Mouse (Mus musculus) liver, embryonic 14.5 days (tissue): ENCODE results near the gene Prkaa2. TPM values are rescaled to one million over a fixed set of nuclear protein-coding genes. Genes with fewer than 3 reads are reported as not detected.
"Not testable (repeated sequence)": the region's sequence is repeated elsewhere in the genome, so short reads cannot be mapped to it uniquely, and the experiment has no call there.

Source experiments
- ATAC-seq: fragments of 200-750 bp; cut with Nextera tagmentation; 2 replicates; pipeline ENCODE4 v1.8.0; 2017; ENCODE audit warnings: moderate number of reproducible peaks, mild to moderate bottlenecking, moderate library complexity; ENCODE audit not compliant: insufficient read depth
- DNase-seq, 3 experiments: peaks; one replicate each; pipeline ENCODE4 v3.0.0-alpha.2; 2012 to 2013; ENCODE audit warnings: low read depth in 3 of 3, low spot score in 3 of 3
- H3K27ac ChIP-seq: fragments of 300-500 bp; sonication (generic); 2 replicates; pipeline ENCODE4 v1.5.1; 2014; ENCODE audit warnings: moderate library complexity, mild to moderate bottlenecking, control low read depth, inconsistent platforms
- H3K27me3 ChIP-seq: fragments of 300-500 bp; sonication (generic); 2 replicates; pipeline ENCODE4 v1.6.1; 2014; ENCODE audit warnings: mild to moderate bottlenecking, low read length, moderate library complexity; ENCODE audit not compliant: control insufficient read depth, insufficient read depth
- H3K36me3 ChIP-seq: fragments of 300-500 bp; sonication (generic); replicated peaks from 2 replicates; pipeline ENCODE4 v1.6.1; 2014; ENCODE audit warnings: low read depth; ENCODE audit not compliant: control insufficient read depth, insufficient read depth
- H3K4me1 ChIP-seq, 2 experiments: fragments of 200-500 bp in 1 of 2; fragments of 300-500 bp in 1 of 2; sonication (generic) in 1 of 2; replicated peaks; 2 replicates each; pipeline ENCODE4 v1.6.1; 2012 to 2014; ENCODE audit warnings: antibody characterized with exemption in 1 of 2, inconsistent platforms in 1 of 2, low read length in 1 of 2; ENCODE audit not compliant: control insufficient read depth in 2 of 2, insufficient read depth in 2 of 2
- H3K4me2 ChIP-seq: fragments of 300-500 bp; sonication (generic); 2 replicates; pipeline ENCODE4 v1.6.1; 2014; ENCODE audit warnings: low read depth, mild to moderate bottlenecking, control low read depth, moderate library complexity
- H3K4me3 ChIP-seq, 2 experiments: fragments of 200-500 bp in 1 of 2; fragments of 300-500 bp in 1 of 2; sonication (generic) in 1 of 2; 2 replicates each; pipeline ENCODE4 v1.5.1; 2012 to 2014; ENCODE audit warnings: low read depth in 2 of 2, low read length in 2 of 2, mild to moderate bottlenecking in 2 of 2, control low read depth in 1 of 2, inconsistent platforms in 1 of 2, moderate library complexity in 1 of 2; ENCODE audit not compliant: insufficient read depth in 1 of 2
- H3K9ac ChIP-seq: fragments of 300-500 bp; sonication (generic); replicated peaks from 2 replicates; pipeline ENCODE4 v1.6.1; 2014; ENCODE audit warnings: mild to moderate bottlenecking, control low read depth, moderate library complexity
- H3K9me3 ChIP-seq: fragments of 300-500 bp; sonication (generic); 2 replicates; pipeline ENCODE4 v1.6.1; 2016; ENCODE audit warnings: low read length, mixed read lengths; ENCODE audit not compliant: control insufficient read depth
- CTCF ChIP-seq: IDR thresholded peaks from 2 replicates; pipeline ENCODE4 v1.5.1; 2016; ENCODE audit warnings: antibody characterized with exemption, low read depth, control low read depth
- EP300 ChIP-seq: IDR thresholded peaks from 2 replicates; pipeline ENCODE4 v1.6.1; 2016; ENCODE audit warnings: antibody characterized with exemption, low read depth
- WGBS: fragments of 180-500 bp; shearing (Covaris S2); extraction: QIAGEN DNeasy Blood & Tissue Kit; methylation state at CpG from one replicate; pipeline ENCODE4 v1.1.7; 2014; ENCODE audit not compliant: insufficient replicate concordance; 5-methylcytosine and 5-hydroxymethylcytosine counted together
- polyA plus RNA-seq, 2 experiments: library from polyadenylated mRNA; depleted of rRNA in 1 of 2; stranded (reverse) in 1 of 2; unstranded in 1 of 2; fragments of >200 nt; fragmentation: Nextera tagmentation in 1 of 2; extraction: Ambion mirVana in 1 of 2; gene quantifications; 2 replicates each; pipeline versions ENCODE4 v1.2.1 to v1.2.3; 2012 to 2014

Prkaa2 gene
- polyA plus RNA-seq, 2 experiments: 0.17 to 0.19 TPM

DNA sequence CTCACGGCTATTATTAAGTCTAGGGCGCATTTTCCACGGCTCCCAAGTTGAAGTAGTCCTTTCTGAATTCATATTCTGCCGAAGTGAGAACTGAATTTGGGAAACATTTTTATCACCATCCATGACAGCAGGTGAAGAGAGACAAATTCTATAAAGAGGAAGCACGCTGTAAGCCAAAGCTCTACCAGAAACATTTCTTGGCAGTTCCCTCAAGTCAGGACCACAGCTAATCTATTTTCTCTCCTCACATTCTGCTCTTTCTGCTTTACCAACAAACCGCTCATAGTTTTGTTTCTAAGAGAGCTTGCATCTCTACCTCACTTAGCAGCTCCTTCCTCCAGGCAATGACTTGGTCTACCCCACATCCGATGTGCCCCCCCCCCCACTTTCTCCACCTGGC is 96.0 kb downstream of the Prkaa2 start:
- no peaks in the 10 kb centered on the region for H3K4me1 ChIP-seq
- H3K27ac ChIP-seq: no peak overlapping the region
- no peak overlapping the region for H3K9ac ChIP-seq
- no peaks in the 10 kb centered on the region for H3K36me3 ChIP-seq
- TF ChIP-seq EP300 (no peak), CTCF (no peak)
- H3K9me3 ChIP-seq: no peaks in the 10 kb centered on the region
- no peak overlapping the region for H3K4me3 ChIP-seq
- H3K27me3 ChIP-seq: no peaks in the 10 kb centered on the region
- WGBS: 62% methylated on average over 7 of the region's 7 CpGs
- H3K4me2 ChIP-seq: no peak overlapping the region
- DNase-seq (no peak), ATAC-seq (no peak)

GRCm38 (mm10) chr4:105007360-105008018 is 102.2 kb downstream of the Prkaa2 start:
- ATAC-seq: no peak
- TF ChIP-seq EP300 (no peak), CTCF (no peak)
- H3K4me3 ChIP-seq: no peak overlapping the region
- H3K27me3 ChIP-seq: no peaks in the 10 kb centered on the region
- no peaks in the 10 kb centered on the region for H3K36me3 ChIP-seq
- no peaks in the 10 kb centered on the region for H3K9me3 ChIP-seq
- WGBS: 43% methylated on average over 4 of the region's 4 CpGs
- H3K9ac ChIP-seq: no peak overlapping the region
- H3K4me1 ChIP-seq: no peaks in the 10 kb centered on the region
- H3K4me2 ChIP-seq: no peak overlapping the region
- no peak overlapping the region for H3K27ac ChIP-seq
- no peak for DNase-seq

- WGBS: 74% methylated on average over 11 of the region's 12 CpGs
- H3K27me3 ChIP-seq, H3K4me1 ChIP-seq, H3K27ac ChIP-seq, ATAC-seq, H3K4me2 ChIP-seq, H3K9me3 ChIP-seq, H3K36me3 ChIP-seq, DNase-seq, H3K9ac ChIP-seq, H3K4me3 ChIP-seq: not testable (repeated sequence)
- peak; percentile 65 for TF ChIP-seq CTCF
These were observed 105.0 kb downstream of the Prkaa2 start for GRCm38 (mm10) chr4:105004649-105005048.

DNA sequence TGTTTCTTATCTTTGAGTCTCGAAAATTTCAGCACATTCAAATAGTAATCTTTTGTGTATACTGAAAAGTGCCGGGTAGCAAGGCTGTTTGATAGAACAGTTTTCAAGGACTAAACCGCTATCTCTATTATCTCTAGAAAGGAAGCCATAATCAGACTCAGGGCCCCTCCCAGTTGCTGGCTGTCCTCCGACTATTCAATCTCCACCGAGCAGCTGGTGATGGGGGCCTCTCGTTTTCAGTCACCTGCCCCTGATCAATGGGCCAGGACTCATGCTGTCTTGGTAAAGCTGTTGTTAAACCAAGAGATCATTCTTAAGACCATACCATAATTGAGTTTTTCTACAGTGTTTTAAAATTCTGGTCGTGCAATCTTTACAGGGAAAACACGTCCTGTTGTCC is 105.6 kb downstream of the Prkaa2 start:
- H3K4me3 ChIP-seq: no peak overlapping the region
- no peak overlapping the region for H3K9ac ChIP-seq
- H3K4me1 ChIP-seq: no peaks in the 10 kb centered on the region
- H3K27me3 ChIP-seq: no peaks in the 10 kb centered on the region
- H3K9me3 ChIP-seq: no peaks in the 10 kb centered on the region
- H3K36me3 ChIP-seq: no peaks in the 10 kb centered on the region
- H3K27ac ChIP-seq: no peak overlapping the region
- no peak for ATAC-seq
- no peak overlapping the region for H3K4me2 ChIP-seq
- WGBS: 38% methylated on average over 8 of the region's 8 CpGs
- DNase-seq: no peak
- TF ChIP-seq CTCF (no peak), EP300 (no peak)

- no peak overlapping the region for H3K9ac ChIP-seq
- TF ChIP-seq CTCF (no peak), EP300 (no peak)
- no peaks in the 10 kb centered on the region for H3K27me3 ChIP-seq
- no peak overlapping the region for H3K4me2 ChIP-seq
- no peak for ATAC-seq
- H3K36me3 ChIP-seq: no peaks in the 10 kb centered on the region
- no peak for DNase-seq
- no peak overlapping the region for H3K4me3 ChIP-seq
- H3K4me1 ChIP-seq: no peaks in the 10 kb centered on the region
- H3K9me3 ChIP-seq: no peaks in the 10 kb centered on the region
- WGBS: 25% methylated on average over 1 of the region's 1 CpGs
- H3K27ac ChIP-seq: no peak overlapping the region
These were observed 108.0 kb downstream of the Prkaa2 start for GRCm38 (mm10) chr4:105001736-105002135.
